Mouse (Mus musculus): ENCODE results near the gene Dexi.

Dexi gene

DNA sequence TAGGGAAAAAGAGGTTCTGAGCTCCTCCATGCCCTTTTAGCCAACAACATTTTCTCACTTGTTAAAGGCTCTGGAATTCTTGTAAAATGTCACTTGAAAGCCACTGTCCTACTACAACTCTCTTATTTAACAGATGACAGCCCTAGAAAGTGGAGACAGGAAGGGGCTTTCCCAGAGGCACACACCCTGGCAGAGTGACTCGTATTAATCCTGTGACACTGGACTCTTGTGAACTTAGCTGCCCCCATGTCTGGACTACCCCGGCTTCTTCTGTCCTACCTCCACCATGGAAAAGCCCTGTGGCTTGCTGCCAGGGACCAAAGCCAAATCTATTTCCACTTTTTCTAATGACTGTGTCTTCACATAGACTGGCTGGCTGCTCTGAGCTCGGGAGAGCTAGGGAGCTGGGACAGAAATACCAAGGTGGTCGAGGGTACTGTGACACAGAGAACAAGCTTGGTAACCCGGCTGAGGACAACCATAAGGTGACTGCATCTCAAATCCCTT, 44.7 kb downstream of the Dexi start:
- no peak for DNase-seq

DNA sequence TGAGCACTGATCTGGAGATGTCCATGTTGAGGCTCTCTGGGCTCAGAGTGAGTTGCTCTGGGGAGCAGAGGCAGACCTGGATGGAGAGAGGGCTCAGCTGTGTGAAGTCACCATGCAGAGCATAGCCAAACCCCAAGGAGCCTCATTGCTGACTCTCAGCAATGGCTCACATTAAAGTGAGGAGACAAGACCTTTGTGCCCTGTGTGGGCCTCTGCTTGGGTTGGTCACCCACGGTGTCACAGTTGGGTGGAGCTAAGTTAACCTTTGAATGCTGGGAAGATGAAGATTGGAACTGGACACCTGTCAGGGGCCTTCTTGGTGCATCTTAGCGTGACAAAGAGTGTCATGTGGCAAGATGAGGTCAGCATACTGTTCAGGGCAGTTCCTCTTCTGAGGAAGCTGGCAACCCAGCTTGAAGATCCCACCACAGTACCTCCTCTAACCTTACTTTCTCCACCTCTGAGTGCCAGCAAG, 47.0 kb downstream of the Dexi start:
- DNase-seq, result no peak

DNA sequence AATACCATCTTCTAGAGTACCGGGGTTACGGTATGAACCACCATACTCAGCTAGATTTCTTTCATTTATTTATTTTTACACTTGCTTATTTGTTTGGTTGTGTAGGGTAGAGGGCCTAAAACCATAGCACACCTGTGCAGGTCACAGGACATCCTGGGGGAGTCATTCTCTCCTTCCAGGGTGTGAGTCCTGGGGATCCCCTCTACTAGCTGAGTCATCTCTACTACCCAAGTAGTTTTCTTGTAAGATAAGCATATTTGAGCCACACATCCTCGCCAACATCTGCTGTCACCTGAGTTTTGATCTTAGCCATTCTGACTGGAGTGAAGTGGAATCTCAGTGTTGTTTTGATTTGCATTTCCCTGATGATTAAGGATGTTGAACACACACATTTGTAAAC, 50.3 kb downstream of the Dexi start:
- no peak for DNase-seq

DNA sequence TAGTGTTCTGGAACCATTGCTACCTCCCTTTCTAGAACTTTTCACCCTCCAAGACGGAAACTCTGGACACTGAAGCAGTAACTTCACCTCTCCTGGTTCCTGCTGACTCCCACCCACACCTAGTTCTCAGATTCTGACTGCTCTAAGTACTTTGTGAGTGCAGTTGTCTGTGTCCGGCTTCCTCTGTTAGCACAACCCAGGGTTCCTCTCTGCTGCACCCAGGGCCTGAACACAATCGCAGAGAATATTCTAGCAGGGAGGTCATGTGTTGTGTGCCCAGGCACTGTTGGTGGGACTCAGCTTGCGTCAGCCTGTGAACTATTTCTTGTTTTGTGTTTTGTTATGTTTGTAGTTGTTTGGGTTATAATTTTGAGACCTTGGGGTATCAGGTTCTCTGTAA, 51.1 kb downstream of the Dexi start:
- no peak for DNase-seq

DNA sequence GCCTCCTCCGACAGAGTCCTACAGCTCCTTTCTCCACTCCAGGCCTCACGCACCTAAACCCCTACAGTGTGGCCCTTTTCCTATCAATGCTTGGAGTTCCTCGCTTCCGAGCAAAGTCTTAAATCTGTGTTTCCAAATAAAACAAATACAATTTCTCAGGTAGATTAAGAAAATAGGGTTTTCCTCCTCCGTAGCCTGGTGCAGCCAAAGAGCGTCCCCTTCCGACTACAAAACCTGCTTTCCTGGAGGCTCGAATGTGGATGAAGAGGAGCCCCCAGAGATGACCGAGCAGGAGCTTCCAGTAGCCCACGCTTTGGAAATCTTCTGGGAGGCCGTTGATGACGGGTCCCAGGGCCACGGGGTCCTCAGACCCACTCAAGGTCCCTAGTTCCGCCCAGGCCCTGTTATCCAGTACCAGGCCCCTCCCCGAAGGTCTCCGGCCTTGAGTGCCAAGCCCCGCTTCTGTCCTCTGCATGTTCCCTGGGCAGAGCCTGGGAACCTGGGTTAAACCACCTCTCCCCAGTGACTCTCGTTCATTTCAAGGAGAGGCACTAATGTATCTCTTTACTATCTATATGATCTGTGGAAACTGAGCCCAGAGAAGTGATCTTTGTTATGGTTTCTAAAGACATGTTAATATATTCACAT, 52.2 kb downstream of the Dexi start:
- no peak for DNase-seq

DNA sequence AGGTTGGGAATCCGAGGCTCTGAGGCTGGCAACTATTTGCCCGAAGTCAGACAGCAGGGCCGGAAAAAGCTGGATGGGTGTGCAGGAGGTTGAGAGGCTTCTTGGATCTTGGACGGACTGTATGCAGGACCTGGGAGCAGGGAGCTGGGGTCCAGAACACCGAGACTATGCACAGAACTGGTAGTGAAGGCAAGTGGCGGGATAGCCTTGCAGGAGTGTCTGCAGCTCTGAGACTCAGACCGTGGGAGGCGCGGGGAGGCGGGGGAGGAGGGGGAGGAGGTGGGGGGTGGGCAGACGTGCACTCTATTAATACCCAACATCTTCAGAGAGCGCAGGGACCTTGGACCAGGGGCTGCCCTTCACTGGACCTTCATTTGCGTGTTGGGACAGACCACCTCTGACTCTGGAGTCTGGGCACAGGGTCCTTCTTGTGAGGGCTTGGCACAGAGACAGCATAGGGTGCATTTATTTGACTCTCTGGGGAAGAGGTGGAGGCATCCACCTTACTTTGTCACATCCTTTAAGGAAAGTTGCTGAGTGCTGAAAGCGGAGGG, 52.9 kb downstream of the Dexi start:
- no peak for DNase-seq

DNA sequence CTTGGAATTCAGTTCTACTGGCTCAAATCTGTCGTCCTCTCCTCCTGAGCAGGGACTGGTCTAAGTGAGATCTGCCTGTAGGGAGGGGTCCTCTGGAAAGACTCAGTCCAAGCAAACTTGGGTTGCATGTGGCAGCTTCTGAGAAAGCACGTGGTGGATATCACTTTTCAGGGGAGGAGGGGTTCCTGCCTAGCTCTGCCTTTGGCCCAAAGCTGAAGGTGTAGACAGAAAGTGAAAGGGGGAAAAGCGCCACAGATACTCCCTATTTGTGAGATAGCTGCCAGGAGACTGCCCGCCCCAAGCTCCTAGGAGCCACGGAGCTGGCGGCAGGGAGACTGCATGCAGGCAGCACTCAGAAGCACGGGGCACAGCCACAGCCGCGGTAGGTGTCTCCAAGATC, 53.4 kb downstream of the Dexi start:
- DNase-seq, result no peak

DNA sequence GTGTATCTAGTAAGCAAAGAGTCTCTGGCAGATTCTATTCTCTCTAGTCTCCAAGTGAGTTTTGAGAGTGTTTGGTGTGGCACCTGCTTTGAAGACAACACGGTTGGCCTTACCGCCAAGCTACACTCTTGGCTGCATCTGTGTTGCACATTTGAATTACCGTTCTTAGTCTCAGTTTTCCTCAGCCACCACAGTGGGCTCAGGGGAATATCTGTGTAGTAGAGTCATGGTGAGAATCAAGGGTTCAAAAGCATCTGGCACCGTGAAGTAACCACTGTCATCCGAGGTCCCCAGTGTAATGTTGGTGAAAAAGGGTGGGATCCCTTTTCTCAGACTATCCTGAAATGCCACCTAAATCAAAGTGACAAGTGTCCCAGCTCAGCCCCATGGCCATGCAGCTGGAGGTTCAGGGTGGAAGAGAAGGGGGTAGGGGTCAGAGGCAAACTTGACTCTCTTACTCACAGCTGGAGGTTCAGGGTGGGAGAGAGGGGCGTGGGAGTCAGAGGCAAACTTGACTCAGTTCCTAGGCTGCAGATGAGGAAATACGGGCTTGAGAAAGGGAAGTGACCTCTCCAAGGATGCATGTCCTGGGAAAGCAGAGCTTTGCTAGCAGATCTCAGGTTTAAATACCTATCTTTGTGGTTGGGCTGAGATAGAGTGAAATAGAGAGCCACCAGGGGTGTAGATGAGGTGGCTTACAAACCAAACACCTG, 53.9 kb downstream of the Dexi start:
- no peak for DNase-seq

DNA sequence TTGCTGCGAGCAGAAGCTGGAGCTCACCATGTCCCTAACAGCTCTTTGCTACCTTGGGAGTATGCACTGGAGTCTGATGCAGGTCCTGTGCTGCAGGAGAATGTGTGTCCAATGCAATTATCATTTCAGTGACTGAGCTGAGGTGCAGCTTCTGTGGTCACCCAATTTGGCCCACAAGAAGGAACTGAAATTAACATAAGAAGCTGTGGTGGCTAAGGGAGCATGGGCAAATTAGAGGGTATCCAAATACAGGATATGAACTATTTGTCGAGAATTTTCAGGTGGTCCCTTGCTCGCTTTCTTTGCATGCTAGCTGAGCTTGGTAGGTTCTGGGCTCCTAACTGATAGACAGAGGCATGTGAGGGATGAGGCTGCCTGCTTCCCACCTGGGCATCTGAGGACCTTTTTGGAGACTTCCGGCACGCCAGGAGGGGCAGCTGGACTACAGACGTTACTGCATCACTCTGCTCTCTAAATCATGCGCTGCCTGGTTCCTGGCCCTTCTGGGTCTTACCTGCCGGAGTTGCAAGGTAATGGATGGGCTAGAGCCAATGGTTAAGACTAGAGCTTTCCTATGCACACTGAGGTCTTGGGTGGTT, 54.9 kb downstream of the Dexi start:
- DNase-seq, result no peak

DNA sequence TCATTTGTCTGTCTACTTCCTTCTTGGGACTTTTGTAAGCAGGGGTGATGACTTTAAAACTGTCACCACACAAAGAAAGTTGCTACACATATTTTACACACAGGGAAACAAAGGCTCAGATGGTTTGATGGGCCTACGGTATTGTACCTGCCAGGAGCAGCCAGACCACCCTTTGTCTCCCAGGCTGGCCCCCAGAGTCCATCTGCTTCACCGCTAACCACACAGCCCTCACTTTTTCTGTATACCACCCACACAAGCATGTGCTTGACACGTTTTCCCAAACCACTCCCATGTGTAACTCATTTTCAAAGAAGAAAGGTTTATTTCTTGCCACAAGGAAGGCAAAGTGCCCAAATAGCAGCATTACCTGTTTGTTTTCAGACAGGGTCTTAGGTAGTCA, 55.9 kb downstream of the Dexi start:
- DNase-seq, result no peak

DNA sequence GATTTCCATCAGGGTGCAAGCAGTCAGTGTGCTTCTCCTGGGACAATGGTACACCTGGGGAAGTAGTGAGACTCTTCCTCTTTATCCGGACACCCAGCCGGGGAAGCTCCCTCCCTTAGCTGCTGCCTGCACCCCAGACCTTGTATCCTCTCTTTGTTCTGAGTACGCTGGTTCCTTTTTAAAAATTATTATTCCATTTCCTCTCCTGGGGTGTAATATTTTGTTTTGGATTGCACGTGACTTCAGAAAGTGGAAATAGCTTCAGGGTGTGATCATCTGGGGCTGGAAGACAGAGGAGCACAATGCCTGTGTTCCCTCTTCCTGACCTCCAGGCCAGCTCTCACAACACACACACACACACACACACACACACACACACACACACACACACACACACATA, 60.5 kb downstream of the Dexi start:
- DNase-seq, result no peak

DNA sequence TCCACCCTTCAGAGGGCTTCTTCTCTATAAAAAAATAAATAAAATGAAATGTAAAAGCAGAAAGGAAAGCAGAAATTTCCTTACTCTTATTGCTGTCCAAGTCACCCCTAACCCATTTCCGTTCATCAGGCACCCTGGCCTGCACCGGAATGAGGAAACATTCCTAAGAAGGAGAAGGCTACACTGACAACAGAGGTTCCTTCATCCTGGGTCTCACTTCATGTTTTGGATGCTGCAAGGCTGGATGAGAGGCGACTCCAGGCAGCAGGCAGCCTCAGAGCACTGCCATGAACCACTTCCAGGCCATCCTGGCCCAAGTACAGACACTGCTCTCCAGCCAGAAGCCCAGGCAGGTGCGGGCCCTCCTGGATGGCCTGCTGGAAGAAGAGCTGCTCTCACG, 63.0 kb downstream of the Dexi start, which contains the start of gene Ciita:
Gene Ciita, plus strand, starts transcription at position 203 of the 400 bp plus-strand sequence.
- DNase-seq, result no peak

DNA sequence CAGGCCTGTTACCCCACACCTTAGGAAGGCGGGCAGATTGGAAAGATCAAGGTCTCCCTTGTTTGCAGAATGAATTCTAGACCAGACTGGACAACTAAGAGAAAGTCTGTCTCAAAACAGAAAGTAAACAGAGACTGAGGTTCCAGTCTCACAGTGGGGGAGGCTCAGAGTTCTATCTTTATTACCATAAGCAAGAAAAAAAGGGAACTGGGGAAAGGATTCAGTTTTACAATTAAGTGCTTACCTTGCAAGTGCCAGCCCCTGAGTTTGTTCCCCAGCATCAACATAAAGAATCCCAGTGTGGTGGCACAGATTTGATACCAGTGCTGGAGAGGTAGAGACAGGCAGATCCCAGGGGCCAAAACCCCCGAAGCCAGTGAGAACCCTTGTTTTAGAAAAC, 66.9 kb downstream of the Dexi start:
- DNase-seq, result no peak

DNA sequence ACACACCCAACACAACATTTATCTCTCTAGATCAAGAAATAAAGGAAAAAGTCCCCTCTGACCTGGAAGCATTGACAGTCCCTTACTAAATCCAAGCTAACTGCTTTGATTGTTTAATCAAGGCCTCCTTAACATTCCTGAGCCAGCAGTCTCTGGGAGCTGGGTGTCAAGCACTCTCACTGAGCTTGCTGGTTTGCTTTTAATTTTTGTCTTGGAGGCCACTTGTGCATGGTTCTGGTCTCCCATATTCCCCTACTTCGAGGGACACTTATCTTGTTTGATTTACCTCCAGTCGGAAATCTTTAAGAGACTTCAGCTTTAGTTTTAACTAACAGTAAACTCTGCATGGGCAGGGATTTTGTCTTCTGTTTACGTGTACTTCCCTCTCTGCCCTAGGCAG, 67.9 kb downstream of the Dexi start:
- DNase-seq, result no peak

DNA sequence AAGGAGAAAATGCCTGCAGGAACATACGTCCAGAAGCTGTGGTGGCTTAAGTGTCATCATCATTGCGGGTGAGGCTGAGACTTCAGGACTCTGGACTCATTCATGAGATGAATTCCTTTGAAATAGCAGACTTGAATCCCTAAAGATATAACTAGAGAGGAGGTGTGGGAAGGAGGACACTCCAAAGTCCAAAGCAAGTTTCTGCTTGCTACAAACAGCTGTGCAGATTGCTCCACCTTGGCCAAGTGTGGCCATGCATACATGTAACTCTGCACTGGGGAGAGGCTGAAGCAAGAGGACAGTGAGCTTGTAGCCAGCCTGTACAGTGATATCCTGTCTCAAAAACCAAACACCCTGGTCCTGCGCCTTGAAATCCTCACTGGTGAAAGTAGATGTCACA, 70.9 kb downstream of the Dexi start:
- no peak for DNase-seq

DNA sequence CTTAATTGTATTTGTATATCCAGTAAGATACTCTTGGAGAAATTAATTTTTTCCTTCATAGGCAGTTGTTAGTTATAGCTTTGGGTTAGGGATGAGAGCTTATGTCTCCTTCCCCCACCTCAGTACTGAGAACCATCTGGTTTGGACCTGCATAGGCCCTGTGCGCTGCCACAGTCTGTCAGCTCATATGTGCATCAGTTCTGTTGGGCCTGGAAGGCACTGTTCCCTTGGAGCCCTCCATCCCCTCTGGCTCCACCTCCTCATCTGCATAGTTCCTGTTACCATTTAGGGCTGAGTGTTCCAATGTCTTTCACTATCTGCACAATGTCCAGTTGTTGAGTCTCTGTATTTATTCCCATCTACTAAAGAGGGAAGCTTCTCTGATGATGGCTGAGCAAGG, 74.7 kb downstream of the Dexi start:
- DNase-seq, result no peak

DNA sequence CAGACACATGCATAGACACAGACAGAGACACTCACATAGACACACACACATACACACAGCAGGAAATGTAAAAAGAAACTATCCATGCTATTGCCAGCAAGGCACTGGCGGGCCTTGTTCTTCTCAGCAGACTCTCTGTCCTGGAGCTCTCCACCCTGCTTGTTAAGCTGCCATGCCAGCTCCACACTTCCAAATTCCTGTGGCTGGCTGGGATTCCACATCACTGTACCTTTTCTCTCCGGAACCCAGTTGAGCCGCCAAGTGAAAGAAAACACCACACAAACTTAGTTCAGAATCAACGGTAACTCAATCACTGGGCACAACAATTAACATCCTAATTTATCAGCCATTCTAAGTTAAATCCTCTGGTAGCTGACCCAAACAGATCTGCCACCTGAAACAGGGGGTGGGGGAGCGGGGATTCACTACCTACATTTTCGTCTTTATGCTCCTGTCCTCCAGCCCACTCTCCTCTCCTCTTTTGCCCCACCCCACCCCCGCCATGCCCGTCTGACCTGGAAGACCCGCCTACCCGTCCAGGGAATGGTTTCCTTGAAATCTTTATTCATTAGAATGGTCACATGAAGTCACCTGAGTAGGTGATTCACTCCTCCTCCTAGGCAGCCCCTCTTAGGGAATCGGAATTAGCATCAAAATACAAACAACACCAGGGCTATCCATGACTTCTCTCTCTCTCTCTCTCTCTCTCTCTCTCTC, 75.3 kb downstream of the Dexi start:
- DNase-seq, result no peak

DNA sequence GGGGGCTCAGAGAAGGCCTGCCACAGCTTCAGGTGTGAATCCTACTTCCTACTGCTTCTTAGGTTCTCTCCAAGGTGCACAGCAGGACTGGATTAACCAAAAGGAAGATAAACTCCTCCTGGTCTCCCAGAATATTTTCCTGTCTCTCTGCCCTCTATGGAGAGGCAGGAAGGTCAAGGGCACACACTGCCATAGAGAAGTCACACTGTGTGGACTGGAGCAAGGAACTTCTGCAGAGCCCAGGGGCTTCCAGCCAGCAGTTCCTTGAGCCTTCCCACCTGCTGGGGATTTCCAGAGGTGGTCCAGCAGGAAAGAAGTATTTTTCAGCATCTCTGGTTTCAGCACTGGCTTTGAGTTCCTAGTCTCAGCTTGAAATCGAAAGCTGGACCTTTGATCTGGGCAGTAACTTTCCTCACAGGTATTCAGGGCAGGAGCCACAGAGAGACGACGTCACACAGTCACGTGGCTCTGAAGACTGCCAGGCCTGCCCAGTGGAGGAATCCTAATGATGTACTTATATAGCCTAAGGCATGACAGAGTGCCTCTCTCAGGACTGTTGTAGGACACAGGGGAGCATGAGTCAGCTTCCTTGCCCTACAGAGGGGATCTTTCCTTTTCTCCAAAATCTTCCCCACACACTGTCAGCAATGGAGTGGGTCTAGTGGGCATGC, 77.7 kb downstream of the Dexi start:
- no peak for DNase-seq

DNA sequence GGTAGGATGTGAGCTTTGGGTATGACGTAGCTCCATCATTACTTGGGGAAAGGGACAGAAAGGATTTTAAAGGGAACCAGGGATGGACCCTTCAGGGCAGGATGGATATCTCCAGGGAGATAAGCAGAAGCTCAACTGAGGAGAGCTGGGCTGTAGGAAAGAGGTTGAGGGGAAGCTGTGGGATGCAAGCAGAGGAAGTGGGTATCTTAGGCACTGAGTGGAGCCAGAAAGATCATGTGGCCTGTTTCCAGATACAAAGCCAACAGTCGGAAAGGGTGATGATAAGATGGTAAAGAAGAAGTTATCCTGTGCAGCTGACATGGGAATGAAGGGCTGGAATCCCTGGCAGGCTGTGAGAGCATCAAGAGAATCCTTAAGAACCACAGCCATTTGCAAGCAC, 81.7 kb downstream of the Dexi start:
- no peak for DNase-seq

DNA sequence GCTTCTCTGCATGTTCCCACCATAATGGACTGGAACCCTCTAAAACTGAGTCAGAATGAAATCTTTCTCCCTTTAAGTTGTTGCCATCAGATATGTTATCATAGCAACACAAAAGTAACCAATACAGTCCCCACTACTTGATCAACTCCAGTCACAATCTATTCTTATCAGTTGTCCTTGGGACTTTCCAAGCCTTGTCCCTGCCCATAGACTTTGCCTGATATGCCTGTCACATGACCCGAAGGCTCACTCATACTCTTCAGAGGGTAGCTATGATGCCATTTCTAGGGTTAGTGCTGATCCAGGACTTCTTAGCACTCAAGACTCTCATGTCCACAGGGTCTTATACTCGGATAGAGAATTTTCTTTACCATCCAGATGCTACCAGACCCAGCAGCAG, 82.7 kb downstream of the Dexi start:
- DNase-seq, result no peak

DNA sequence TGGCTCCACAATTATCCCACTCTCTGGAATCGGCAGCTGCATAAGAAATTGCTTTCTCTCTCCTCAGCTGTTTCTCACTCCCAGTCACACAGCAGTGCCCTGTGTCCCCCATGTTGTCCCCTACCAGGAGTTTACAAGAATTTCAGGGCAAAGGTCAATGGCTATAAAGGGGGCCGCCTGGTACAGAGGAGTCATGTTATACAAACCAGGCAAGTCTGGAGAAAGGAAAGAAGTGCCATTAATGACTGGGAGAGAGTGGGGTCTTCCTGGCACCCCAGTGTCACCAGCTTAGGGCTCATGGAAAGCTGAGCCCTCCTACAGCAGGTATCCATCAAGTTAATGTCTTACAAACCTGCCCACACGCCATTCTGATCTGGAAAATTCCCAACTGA, 88.3 kb downstream of the Dexi start:
- no peak for DNase-seq

DNA sequence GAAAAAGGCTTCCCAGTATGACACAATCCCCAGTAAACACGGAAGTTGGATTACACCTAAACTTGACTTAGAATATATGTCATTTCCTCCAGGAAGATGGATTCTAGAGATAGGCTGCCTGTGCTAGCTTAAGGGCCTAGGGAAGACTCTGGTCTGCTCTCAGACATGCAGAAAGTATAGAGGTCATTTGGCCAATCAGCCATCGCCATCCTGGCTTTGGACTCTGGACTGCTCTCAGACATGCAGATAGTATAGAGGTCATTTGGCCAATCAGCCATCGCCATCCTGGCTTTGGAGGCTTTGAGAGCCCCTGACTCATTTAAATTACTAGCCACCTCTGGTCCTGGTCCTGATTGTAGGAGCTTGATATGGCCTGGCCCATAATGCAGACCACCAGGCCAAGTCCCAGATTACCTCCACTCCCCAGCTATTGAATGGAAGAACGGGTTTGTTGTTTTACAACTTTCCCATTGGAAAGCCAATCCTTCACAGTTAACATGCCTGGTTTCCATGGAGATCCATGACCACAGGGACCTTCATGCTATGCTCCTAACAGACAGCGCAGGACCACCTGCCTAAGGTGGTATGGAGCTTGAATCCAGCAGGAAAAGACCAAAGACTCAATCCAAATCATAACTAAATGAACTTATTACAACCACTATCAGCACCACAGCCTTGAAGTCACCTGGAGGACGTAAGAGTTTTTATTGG, 88.8 kb downstream of the Dexi start:
- DNase-seq, result no peak

All from thymus, postnatal 4 days (tissue).